Mouse (Mus musculus): Measurements from ENCODE around the gene Oas1d.
"Not testable (repeated sequence)": the region's sequence is repeated elsewhere in the genome, so short reads cannot be mapped to it uniquely, and the experiment has no call there.

The Oas1d gene

GRCm38 (mm10) chr5:120900666-120901065 lies 13.7 kb upstream of the Oas1d start:
- DNase-seq (ENCODE audit: low read depth): no peak

- DNase-seq (ENCODE audit: low read depth): no peak
Observed at GRCm38 (mm10) chr5:120902056-120902455, 12.3 kb upstream of the Oas1d start.

- peak; percentile 48 for DNase-seq (ENCODE audit: low read depth)
Observed at GRCm38 (mm10) chr5:120906791-120907733, 7.3 kb upstream of the Oas1d start, which contains the start of gene Oas1a. TSS of gene Oas1a (minus strand) at chr5:120907521.

- DNase-seq (ENCODE audit: low read depth): no peak
Observed at GRCm38 (mm10) chr5:120908196-120908920, 6.0 kb upstream of the Oas1d start.

GRCm38 (mm10) chr5:120919156-120919935 lies 5.0 kb downstream of the Oas1d start:
- not testable (repeated sequence) for DNase-seq (ENCODE audit: low read depth)

- no peak for DNase-seq (ENCODE audit: low read depth)
Observed at GRCm38 (mm10) chr5:120920296-120920695, 6.0 kb downstream of the Oas1d start.

- no peak for DNase-seq (ENCODE audit: low read depth)
Observed at GRCm38 (mm10) chr5:120923969-120924368, 9.6 kb downstream of the Oas1d start.

GRCm38 (mm10) chr5:120924520-120924919 lies 10.2 kb downstream of the Oas1d start:
- not testable (repeated sequence) for DNase-seq (ENCODE audit: low read depth)

- not testable (repeated sequence) for DNase-seq (ENCODE audit: low read depth)
Observed at GRCm38 (mm10) chr5:120926311-120926710, 12.0 kb downstream of the Oas1d start.

- peak; percentile 27 for DNase-seq (ENCODE audit: low read depth)
Observed at GRCm38 (mm10) chr5:120927036-120927435, 12.7 kb downstream of the Oas1d start.

GRCm38 (mm10) chr5:120933966-120934365 lies 19.6 kb downstream of the Oas1d start:
- DNase-seq (ENCODE audit: low read depth): no peak

- no peak for DNase-seq (ENCODE audit: low read depth)
Observed at GRCm38 (mm10) chr5:120937841-120938240, 23.5 kb downstream of the Oas1d start.

GRCm38 (mm10) chr5:120938586-120938985 lies 24.2 kb downstream of the Oas1d start:
- DNase-seq (ENCODE audit: low read depth): peak; percentile 10

GRCm38 (mm10) chr5:120942076-120942475 lies 27.7 kb downstream of the Oas1d start:
- no peak for DNase-seq (ENCODE audit: low read depth)

- DNase-seq (ENCODE audit: low read depth): no peak
Observed at GRCm38 (mm10) chr5:120952242-120952770, 38.0 kb downstream of the Oas1d start.

GRCm38 (mm10) chr5:120953974-120954373 lies 39.6 kb downstream of the Oas1d start:
- DNase-seq (ENCODE audit: low read depth): peak; percentile 68

- DNase-seq (ENCODE audit: low read depth): peak; percentile 26
Observed at GRCm38 (mm10) chr5:120961004-120961403, 46.7 kb downstream of the Oas1d start.

- DNase-seq (ENCODE audit: low read depth): no peak
Observed at GRCm38 (mm10) chr5:120966156-120966555, 51.8 kb downstream of the Oas1d start.

- DNase-seq (ENCODE audit: low read depth): no peak
Observed at GRCm38 (mm10) chr5:120966894-120967293, 52.6 kb downstream of the Oas1d start.

GRCm38 (mm10) chr5:120967355-120968133 lies 53.2 kb downstream of the Oas1d start:
- no peak for DNase-seq (ENCODE audit: low read depth)

- no peak for DNase-seq (ENCODE audit: low read depth)
Observed at GRCm38 (mm10) chr5:120968134-120968532, 53.8 kb downstream of the Oas1d start.
